Mouse (Mus musculus) left cerebral cortex, adult 11 months (tissue): ENCODE measurements around the gene Csrnp1.

Experiments used
- DNase-seq: peaks from one replicate; pipeline ENCODE4 v3.0.0; 2022; ENCODE audit warnings: low spot score

Gene Csrnp1

DNA sequence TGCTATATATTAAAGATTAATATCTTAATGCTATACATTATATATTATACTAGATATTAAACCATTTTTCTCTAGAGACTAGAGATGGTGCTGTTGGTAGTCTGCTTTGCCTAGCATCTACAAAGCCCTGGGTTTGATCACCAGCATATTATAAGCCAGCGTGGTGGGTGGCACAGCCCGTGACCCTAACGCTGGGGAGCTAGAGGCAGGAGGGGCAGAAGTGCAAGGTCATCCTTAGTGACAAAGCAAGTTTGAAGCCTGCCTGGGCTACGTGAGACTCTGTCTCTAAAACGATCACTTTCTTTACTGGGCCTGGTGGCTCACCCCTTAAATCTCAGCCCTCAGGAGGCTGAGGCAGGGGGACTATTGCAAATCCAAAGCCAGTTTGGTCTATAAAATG, 18.4 kb upstream of the Csrnp1 start:
- DNase-seq, result no peak

DNA sequence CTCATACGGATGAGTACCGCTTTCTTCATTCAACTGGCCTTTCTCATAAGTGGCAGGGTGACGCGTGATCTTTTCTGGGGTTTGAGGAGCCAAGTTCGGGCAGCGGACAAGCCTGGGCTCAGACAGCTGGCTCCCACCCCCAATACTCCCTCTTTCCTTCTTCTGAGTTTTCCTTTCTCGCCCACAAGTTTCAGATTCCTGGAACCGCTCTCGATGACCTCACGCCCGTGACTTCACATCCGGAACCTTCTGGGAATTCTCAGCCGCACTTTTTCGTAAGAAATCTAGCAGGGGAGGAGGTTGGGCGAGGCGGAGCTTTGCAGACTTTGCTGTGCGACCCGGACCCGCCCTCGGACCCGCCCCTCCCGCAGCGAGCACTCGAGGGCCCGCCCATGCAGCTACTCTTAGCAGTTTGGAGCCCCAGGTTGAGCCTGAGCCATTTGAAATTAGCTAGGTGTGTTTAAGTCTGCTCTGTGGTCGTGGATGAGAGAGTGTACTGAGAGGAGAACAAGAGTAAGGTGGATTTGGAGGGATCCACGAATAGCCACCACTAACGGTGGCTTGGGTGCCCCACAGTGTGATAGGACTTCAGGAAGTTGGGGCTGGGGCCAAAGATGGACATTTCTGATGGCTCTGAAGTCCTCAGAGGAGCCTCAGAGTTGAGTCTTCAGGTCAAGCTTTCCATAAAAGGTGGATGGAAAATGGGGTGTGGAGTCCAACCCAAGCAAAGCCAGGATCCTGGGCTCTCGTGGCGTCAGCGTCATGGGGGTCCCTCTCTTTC, 17.7 kb upstream of the Csrnp1 start:
- no peak for DNase-seq

DNA sequence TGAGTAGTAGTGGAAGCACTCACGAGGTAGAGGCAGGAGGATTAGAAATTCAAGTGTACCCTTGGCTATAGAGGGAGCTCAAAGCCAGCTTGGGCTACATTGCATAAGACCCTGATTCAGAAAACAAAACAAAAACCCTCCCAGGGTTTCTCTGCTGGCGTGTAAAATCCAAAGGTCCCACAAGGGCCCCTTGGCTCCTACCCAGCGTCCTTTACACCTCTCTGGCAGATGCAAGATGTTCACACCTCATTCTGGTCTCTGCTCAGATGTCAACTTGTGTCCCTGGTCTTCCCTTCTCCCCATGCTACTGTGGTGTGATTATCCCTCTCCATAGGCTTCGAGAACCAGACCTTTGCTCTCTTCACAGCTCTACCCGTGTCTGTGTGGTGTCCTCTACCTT, 16.3 kb upstream of the Csrnp1 start:
- no peak for DNase-seq

GRCm38 (mm10) chr9:119999636-120000035, 15.2 kb upstream of the Csrnp1 start:
- DNase-seq, result no peak

GRCm38 (mm10) chr9:119998776-119999175, 14.3 kb upstream of the Csrnp1 start:
- DNase-seq, result no peak

DNA sequence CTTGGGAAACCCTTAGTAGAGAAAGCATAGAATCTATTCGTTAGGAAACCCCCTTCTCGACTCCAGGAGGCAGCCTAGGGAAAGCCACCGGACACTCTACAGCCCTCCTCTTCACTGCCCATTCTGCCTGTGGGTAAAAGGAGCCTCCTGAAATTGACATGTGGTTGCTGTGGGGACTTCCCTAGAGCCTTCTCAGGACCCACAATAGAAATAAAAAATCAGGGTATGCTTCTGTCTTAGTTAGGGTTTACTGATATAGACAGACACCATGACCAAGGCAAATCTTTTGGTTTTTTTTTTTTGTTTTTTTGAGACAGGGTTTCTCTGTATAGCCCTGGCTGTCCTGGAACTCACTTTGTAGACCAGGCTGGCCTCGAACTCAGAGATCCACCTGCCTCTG, 11.6 kb upstream of the Csrnp1 start:
- no peak for DNase-seq

DNA sequence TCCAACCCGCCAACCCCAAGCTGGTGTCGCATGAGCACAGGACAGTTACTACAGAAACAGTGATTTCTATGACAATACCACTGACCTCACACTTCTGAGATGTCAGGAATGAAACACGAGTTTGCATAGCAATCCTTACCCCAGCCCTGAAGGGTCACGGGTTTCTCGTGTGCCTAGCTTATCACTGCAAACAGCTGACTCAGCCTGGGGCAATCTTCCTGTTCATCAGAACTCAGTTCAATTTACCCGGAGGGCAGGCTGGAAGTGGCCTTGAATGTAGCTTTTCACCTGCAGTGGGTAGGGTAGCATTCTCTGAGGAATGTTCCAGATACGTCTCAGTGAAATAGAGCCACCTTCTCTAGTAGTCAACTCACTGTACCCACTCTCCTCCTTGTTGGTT, 9.7 kb upstream of the Csrnp1 start:
- DNase-seq, result no peak

GRCm38 (mm10) chr9:119993092-119993844, 8.8 kb upstream of the Csrnp1 start:
- no peak for DNase-seq

DNA sequence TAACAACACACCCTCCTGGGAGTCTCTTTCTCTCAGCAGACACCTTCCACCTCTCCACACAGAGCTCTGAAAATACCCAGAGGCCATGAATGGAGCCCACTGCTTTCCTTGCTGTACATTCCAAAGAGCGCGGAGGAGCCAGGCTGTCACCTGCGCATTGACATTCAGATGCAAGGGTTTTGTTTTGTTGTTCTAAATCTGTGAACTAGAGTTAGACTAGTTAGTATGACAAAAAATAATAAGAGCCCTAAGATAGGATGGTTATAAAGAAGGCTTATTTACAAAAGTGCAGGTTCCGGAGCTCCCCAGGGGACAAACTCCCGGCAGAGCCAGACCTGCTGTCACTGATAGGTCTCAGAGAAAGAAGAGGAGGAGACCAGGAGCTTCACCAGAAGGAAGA, 6.9 kb upstream of the Csrnp1 start:
- no peak for DNase-seq

GRCm38 (mm10) chr9:119988304-119988703, 3.8 kb upstream of the Csrnp1 start:
- DNase-seq, result no peak

- DNase-seq, result no peak
Measured at GRCm38 (mm10) chr9:119985881-119986574, 1.6 kb upstream of the Csrnp1 start.

GRCm38 (mm10) chr9:119983585-119984535, 598 bp downstream of the Csrnp1 start:
- no peak for DNase-seq

- DNase-seq, result no peak
Measured at GRCm38 (mm10) chr9:119982956-119983551, 1.4 kb downstream of the Csrnp1 start.

- DNase-seq, result no peak
Measured at GRCm38 (mm10) chr9:119982241-119982811, 2.1 kb downstream of the Csrnp1 start.

DNA sequence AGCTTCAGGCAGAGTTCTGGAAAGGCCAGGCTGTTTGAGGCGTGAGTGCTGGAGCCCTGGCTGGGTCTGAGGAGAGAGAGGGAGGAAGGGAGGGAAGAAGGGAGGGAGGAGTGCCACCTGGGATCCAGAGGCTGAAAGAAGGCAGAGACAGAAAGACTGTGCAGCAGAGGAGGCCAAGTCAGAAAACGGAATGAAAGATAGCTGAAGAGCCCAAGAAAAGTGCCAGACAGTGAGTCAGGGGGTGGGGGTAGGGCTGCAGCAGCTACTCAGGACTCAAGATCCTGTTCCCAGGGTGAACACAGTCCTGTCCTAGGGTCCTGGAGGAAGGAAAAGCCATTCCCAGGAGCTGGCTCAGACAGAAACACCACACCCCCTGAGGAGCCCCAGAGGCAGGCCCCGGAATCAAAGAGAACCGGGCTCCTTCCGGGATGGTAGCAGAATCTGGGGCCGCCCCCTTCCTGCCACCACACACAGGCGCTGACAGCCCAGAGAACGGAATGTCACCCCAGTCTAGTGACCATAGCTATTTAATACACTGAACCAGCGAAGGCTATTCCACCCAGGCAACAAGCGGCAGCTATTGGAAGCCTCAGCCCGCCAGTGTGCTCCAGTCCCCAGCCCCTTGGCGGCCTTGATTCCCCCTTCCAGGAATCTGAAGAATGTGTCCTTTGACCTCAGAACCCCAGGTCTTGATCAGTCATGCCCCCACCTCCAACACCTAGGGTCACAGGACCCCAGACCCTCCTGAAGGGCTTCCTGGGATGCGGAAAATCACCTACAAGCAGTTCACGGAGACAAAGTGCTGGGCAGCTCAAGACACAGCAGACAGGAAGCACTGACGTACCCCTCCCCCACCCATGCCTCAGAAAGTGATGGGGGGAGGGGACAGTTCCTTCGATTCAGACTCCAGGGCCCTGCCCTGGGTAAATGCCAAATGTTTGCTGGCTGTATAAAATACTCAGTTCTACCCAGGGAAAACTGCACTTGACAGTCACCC, 3.0 kb downstream of the Csrnp1 start:
- DNase-seq, result no peak

DNA sequence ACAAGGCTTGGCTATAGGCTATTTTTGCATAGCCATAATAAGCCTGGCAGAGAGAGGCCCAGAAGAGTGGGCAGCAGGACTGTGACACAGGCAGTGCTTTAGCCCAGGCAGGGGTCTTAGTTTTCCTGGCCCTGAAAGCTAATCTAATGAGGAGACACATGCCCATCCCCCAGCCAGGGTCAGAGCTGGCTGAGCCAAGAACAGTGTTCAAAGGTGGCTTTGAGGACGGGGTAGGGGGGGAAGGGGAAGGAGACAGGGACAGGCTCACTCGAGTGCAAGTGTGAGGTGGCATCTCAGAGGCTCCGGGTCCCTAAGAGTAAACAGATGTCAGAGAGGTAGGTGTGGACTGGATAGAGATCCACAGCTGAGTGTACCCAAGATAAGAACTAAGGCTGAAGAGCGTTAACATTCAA, 3.7 kb downstream of the Csrnp1 start:
- DNase-seq, result no peak

DNA sequence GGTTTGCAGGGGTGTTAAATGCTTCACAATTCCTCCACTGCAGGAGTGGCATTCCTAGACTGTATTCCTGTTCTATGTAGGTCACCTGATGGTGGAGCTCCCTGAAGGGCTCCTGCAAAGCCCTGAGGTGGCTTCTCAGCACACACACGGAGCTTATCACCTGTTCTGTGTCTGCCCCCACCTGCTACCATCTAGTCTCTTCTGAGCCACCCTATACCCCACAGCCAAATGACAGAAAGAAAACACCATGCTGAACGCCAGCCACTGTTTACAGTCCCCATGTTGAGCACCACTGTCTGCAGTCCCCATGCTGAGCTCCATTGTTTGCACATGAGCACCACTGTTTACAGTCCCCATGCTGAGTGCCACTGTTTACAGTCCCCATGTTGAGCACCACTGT, 4.7 kb downstream of the Csrnp1 start:
- no peak for DNase-seq

- DNase-seq, result no peak
Measured at GRCm38 (mm10) chr9:119978811-119979441, 5.5 kb downstream of the Csrnp1 start.

GRCm38 (mm10) chr9:119978151-119978810, 6.2 kb downstream of the Csrnp1 start:
- DNase-seq, result no peak
